Mouse (Mus musculus) lung, embryonic 14.5 days (tissue): ENCODE measurements around the gene Gm26727. TPM values are rescaled to one million over a fixed set of nuclear protein-coding genes. Genes with fewer than 3 reads are reported as not detected.
"Not testable (repeated sequence)": the region's sequence is repeated elsewhere in the genome, so short reads cannot be mapped to it uniquely, and the experiment has no call there.

Source experiments
- ATAC-seq: fragments of 200-750 bp; cut with Nextera tagmentation; 2 replicates; pipeline ENCODE4 v1.8.0; 2017; ENCODE audit warnings: mild to moderate bottlenecking, moderate TSS enrichment, moderate library complexity; ENCODE audit not compliant: insufficient read depth
- DNase-seq: peaks from one replicate; pipeline ENCODE4 v3.0.0-alpha.2; 2015
- H3K27ac ChIP-seq: fragments of 300-500 bp; sonication (generic); 2 replicates; pipeline ENCODE4 v1.5.1; 2014; ENCODE audit warnings: low read depth, mild to moderate bottlenecking, moderate library complexity
- H3K27me3 ChIP-seq: fragments of 300-500 bp; sonication (generic); 2 replicates; pipeline ENCODE4 v1.6.1; 2014; ENCODE audit warnings: low read length, control low read depth; ENCODE audit not compliant: insufficient read depth
- H3K36me3 ChIP-seq: fragments of 300-500 bp; sonication (generic); 2 replicates; pipeline ENCODE4 v1.6.1; 2014; ENCODE audit warnings: control low read depth; ENCODE audit not compliant: insufficient read depth
- H3K4me1 ChIP-seq: fragments of 300-500 bp; sonication (generic); 2 replicates; pipeline ENCODE4 v1.6.1; 2014; ENCODE audit warnings: antibody characterized with exemption, control low read depth; ENCODE audit not compliant: insufficient read depth
- H3K4me2 ChIP-seq: fragments of 300-500 bp; sonication (generic); 2 replicates; pipeline ENCODE4 v1.6.1; 2014; ENCODE audit warnings: mild to moderate bottlenecking
- H3K4me3 ChIP-seq: fragments of 300-500 bp; sonication (generic); 2 replicates; pipeline ENCODE4 v1.5.1; 2014; ENCODE audit warnings: low read depth, low read length
- H3K9ac ChIP-seq: fragments of 300-500 bp; sonication (generic); 2 replicates; pipeline ENCODE4 v1.6.1; 2014
- H3K9me3 ChIP-seq: fragments of 300-500 bp; sonication (generic); 2 replicates; pipeline ENCODE4 v1.6.1; 2016; ENCODE audit warnings: low read depth, low read length, control low read depth
- CTCF ChIP-seq: IDR thresholded peaks from 2 replicates; pipeline ENCODE4 v1.5.1; 2016; ENCODE audit warnings: antibody characterized with exemption, low read depth
- WGBS: fragments of 180-500 bp; shearing (Covaris S2); extraction: QIAGEN DNeasy Blood & Tissue Kit; methylation state at CpG from one replicate; pipeline ENCODE4 v1.1.7; 2014; 5-methylcytosine and 5-hydroxymethylcytosine counted together
- polyA plus RNA-seq: library from polyadenylated mRNA; unstranded; fragments of >200 nt; fragmentation: Nextera tagmentation; extraction: Ambion mirVana; gene quantifications from 2 replicates; pipeline ENCODE4 v1.2.1, GENCODE M21; 2014

The Gm26727 gene
- polyA plus RNA-seq, 1 experiment from 2014 or later: not detected

DNA sequence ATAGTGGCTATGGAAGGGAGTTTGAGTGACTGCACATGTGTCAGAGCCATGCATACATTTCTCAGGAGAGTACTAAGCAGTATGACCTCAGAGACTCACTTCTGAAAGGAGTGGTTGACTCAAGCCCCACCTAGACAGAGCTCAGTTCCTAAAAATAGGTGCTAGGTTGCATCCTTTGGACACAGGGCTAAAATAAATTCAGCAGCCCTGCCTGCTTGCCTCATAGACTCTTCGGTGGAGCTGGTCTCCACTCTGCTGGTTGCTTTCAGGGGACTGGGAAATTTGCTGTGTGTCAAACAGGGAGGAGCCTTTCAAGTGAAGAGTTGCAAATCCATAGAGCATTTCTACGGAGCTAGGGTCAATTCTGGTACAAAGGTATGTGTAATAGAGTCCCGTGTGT lies 12.8 kb upstream of the Gm26727 start, which contains the start of gene Xirp2:
TSS of gene Xirp2 (plus strand) at position 223 of the 400 bp plus-strand sequence.
- no peaks in the 10 kb centered on the region for H3K27me3 ChIP-seq
- DNase-seq: no peak
- no peak for TF ChIP-seq CTCF
- 73% methylated on average over 3 of the region's 3 CpGs for WGBS
- no peak within 1 kb of the TSS for H3K9ac ChIP-seq
- no peaks in the 10 kb centered on the region for H3K9me3 ChIP-seq
- ATAC-seq: no peak
- H3K27ac ChIP-seq: no peak within 1 kb of the TSS
- H3K4me2 ChIP-seq: no peak within 1 kb of the TSS
- no peaks in the 10 kb centered on the region for H3K4me1 ChIP-seq
- no peaks in the 10 kb centered on the region for H3K36me3 ChIP-seq
- no peak within 1 kb of the TSS for H3K4me3 ChIP-seq

DNA sequence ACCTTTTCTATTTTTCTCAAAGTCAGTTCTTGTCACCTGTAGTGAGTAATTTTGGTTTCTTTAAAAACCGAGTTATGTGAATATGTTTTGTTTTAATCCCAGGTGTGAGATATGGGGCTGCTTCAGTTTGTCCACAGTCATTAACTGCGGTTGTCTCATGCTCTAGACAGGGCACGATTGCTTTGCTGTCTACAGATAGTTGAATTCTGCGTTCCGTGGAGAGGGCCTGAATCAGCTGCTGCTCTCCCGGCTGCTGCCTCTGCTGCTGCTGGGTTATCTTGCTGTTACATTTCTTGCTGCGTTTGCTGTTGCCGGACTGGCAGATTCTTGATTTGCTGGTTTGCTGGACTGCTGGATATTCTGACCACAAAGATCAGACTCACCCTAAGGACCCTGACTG lies 5.3 kb upstream of the Gm26727 start:
- Histone ChIP-seq H3K27me3 (no peaks in the 10 kb centered on the region), H3K4me1 (no peaks in the 10 kb centered on the region), H3K4me3 (no peak overlapping the region), H3K9ac (no peak overlapping the region), H3K9me3 (no peaks in the 10 kb centered on the region), H3K27ac (no peak overlapping the region), H3K4me2 (no peak overlapping the region), H3K36me3 (no peaks in the 10 kb centered on the region)
- ATAC-seq (no peak), DNase-seq (no peak)
- no peak for TF ChIP-seq CTCF
- WGBS: 69% methylated on average over 8 of the region's 8 CpGs

DNA sequence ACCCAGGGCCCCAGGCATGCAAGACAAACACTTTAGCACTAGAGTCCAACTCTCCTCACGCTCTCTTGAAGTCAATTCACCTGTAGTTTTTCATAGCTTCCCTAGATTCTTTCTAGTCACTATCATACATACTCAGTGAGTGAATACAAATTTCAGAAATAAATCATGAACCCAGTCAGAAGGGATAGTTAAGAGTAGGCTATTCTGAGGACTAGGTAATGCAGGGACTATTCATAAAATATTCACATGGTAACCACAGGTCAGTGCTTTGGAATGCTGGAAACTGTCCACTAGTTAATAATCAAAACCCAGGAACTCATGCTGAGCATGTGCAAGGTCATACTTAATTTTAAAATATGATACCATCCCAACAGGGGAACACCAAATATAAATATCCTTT lies 10.2 kb downstream of the Gm26727 start:
- 75% methylated on average over 1 of the region's 1 CpGs for WGBS
- Histone ChIP-seq H3K4me1 (no peaks in the 10 kb centered on the region), H3K4me3 (no peak overlapping the region), H3K27ac (no peak overlapping the region), H3K4me2 (no peak overlapping the region), H3K9ac (no peak overlapping the region), H3K36me3 (no peaks in the 10 kb centered on the region), H3K27me3 (no peaks in the 10 kb centered on the region), H3K9me3 (no peaks in the 10 kb centered on the region)
- DNase-seq: no peak
- no peak for ATAC-seq
- no peak for TF ChIP-seq CTCF

DNA sequence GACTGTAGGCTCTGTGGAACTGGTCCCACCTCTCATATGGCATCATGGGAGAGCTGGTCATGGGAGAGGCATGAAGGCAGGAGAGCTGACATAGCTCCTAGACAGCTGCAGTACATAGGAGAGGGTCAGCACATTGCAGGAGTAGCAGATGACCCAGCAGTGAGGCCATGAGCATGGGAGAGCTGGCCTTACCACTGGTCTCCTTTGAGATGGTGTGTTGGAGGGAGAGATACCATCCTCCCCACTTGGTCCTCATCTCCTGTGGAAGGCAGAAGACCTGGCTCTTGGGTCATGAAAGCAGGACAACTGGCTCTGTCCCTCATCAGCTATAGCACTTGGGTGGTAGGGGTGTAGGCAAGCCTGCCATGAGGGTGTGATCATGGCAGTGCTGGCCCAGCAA lies 12.1 kb downstream of the Gm26727 start:
- Histone ChIP-seq H3K4me3 (no peak overlapping the region), H3K9ac (no peak overlapping the region), H3K36me3 (no peaks in the 10 kb centered on the region), H3K4me2 (no peak overlapping the region), H3K27me3 (no peaks in the 10 kb centered on the region), H3K4me1 (no peaks in the 10 kb centered on the region), H3K27ac (no peak overlapping the region), H3K9me3 (no peaks in the 10 kb centered on the region)
- DNase-seq (no peak), ATAC-seq (no peak)
- no peak for TF ChIP-seq CTCF

DNA sequence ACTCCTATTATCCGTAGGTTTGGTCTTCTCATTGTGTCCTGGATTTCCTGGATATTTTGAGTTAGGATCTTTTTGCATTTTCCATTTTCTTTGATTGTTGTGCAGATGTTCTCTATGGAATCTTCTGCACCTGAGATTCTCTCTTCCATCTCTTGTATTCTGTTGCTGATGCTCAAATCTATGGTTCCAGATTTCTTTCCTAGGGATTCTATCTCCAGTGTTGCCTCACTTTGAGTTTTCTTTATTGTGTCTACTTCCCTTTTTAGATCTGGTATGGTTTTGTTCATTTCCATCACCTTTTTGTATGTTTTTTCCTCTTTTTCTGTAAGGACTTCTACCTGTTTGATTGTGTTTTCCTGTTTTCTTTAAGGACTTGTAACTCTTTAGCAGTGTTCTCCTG lies 19.6 kb downstream of the Gm26727 start, which contains the start of gene Gm21830:
TSS of gene Gm21830 (plus strand) at position 301 of the 400 bp plus-strand sequence.
- H3K9me3 ChIP-seq, H3K4me2 ChIP-seq, H3K4me3 ChIP-seq, H3K27ac ChIP-seq, H3K9ac ChIP-seq, ATAC-seq, H3K27me3 ChIP-seq, DNase-seq, H3K36me3 ChIP-seq, H3K4me1 ChIP-seq: not testable (repeated sequence)
- no CpG with 5 or more reads among the region's 1 CpGs for WGBS

Other genes with a start within 250 kb of the Gm26727 start
- gene Gm21830, start 19.5 kb downstream of the Gm26727 start, polyA plus RNA-seq: not detected in 2 replicates
- not detected in 2 replicates for gene Xirp2, start 12.8 kb upstream of the Gm26727 start, polyA plus RNA-seq
- 2.9 and 3.4 TPM in 2 replicates for gene B3galt1, start 132.7 kb upstream of the Gm26727 start, polyA plus RNA-seq